Mouse (Mus musculus) A20 (cell line): Measurements from ENCODE around the gene Pef1.

Experiments used
- DNase-seq: peaks from one replicate; pipeline ENCODE4 v3.0.0-alpha.2; 2011; ENCODE audit warnings: low read depth, low spot score

The Pef1 gene

GRCm38 (mm10) chr4:130138441-130139213, 36.3 kb downstream of the Pef1 start:
- DNase-seq, result peak; percentile 61

GRCm38 (mm10) chr4:130139214-130139492, 36.8 kb downstream of the Pef1 start, which contains the start of gene Hcrtr1:
Hcrtr1 (minus strand) TSS chr4:130139359.
- no peak for DNase-seq

GRCm38 (mm10) chr4:130140992-130141402, 38.6 kb downstream of the Pef1 start:
- DNase-seq, result no peak

GRCm38 (mm10) chr4:130141786-130142185, 39.4 kb downstream of the Pef1 start:
- DNase-seq, result no peak

DNA sequence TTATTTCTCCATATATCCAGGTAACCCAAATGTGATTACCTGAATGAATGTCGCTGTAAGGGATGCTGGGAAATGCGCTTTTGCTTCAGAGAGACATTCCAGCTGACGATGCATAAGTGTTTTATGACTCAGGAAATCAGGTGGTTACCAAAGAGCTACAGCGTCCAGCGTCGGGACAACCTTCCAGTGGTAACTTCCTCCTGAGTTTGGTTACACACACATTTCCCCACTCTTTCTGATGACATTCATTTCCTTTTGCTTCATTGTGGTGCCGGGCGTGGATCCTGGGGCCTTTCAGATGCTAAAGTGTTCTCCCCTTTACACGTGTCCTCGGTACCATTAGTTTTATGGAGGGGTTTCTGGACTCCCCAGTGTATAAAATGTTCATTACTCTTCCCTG, 46.0 kb downstream of the Pef1 start:
- no peak for DNase-seq

GRCm38 (mm10) chr4:130154250-130154649, 51.9 kb downstream of the Pef1 start:
- no peak for DNase-seq

DNA sequence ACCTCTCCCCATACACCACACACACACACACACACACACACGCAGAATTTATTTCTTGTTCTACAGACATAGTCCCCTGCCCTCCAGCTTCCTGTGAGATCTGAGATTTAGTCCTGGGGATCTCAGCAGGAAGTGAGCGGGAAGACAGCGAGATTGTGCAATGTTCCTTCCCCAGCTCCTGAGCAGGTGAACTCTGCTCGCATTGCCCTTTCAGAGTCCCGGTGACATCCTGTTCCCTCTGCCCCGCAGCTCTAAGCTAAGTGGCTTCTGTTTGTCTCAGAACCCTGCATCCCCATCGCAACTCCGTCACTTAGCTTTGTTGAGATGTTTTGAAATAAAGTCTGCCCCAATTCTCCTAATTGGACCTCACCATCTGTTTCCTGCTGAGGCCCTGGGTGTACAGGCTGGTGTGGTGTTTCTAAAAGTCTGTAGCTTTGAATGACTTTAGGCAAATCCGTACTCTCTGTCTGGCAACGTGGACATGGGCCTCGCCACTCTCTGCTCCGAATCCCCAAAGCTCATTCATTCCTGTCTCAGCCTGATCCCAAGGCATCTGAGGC, 54.5 kb downstream of the Pef1 start:
- no peak for DNase-seq

DNA sequence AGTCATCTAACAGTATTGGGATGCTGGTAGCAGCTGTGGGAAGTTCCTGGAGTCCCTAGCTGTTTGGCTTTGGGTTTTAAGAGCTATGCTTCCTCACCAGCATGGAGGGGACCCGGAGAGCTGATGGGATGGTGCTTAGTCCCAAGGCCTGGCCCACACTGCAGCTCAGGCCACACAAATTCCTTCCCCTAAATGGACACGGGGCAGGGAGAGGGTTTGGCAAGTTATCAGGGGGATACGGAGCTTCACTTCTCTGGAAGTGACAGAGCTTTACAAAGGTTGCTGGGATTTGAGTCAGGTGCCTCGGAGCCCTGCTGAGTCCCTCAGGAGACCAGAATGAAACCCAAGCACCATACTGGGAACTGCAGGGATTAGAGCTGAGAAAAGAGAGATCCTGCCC, 59.0 kb downstream of the Pef1 start:
- no peak for DNase-seq

DNA sequence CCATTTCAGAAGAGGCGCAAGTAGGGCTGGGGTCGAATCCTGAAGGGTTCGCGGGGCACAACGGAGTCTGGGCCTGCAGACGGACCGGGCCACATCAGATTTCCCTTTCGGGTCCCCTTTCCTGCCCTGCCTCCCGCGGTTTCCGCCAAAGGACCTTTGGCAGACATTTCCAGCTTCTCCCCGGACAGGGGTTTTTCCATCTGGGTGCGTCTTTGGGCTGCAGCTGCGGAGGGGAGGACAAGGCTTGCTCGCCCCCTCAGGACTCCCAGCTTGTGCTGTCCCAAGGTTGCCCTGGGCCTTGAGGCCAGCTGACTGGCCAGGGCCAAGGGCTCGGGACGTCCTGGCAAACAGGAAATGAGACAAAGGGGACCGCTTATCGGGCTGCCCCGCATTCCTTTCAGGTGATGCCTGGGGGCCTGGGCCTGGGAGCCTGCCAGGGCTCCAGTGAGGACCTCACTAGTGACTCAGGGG, 61.1 kb downstream of the Pef1 start:
- DNase-seq, result no peak

DNA sequence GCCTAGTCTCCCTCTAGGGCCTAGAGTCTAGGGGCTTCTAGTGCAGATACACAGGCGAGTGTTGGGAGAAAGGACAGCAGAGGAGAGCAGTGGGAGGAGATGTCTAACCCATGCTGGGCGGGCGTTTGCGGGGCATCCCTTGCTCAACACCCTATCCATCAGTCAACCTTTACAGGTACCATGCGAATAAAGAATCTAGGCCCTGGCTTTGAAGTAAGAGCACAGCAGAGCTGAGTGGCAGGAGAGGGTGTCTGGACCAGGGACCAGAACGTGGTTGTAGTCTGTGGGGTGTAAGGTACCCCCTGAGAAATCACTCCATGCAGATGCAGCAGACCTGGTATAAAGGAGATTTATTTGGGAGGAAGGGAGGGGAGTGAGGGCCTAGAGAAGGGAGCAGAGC, 61.8 kb downstream of the Pef1 start:
- no peak for DNase-seq

DNA sequence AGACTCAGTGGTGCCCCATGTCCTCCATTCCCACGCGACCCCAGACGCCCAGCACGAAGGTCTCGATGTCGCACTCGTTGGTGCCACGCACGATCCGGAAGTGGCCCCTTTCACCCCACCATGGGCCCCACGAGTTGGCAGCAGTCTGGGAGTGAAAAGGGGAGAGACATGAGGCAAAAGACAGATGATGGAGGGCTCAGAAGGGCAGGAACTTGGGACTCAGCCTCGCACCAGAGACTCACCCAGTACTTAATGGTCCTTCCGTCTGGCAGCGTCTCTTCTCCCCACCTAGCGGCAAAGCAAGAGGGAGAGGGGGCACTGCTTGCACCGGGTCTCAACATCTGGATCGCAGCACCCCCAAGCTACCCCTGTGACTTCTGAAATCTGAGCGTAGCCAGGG, 63.7 kb downstream of the Pef1 start:
- DNase-seq, result no peak

DNA sequence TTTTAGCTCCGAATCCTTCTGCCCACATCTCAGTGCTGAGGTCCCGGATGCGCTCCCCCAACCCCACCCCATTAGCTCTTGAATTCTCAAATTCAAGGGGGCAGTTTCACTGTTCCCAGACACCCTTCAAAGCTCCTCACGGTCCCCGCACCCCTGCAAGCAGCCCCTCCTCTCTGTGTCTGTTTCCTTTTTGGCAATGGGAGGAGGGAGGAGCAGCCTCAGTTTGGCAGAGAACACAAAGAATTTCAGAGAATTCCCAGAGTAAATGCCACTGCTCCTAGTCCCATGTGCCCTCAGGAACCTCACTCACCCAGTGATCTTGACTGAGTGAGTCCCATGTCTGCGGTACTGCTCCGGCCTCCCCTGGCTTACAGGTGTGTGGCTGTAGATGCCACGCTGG, 64.2 kb downstream of the Pef1 start:
- no peak for DNase-seq

- DNase-seq, result no peak
These were observed 65.0 kb downstream of the Pef1 start for GRCm38 (mm10) chr4:130167321-130167720.

DNA sequence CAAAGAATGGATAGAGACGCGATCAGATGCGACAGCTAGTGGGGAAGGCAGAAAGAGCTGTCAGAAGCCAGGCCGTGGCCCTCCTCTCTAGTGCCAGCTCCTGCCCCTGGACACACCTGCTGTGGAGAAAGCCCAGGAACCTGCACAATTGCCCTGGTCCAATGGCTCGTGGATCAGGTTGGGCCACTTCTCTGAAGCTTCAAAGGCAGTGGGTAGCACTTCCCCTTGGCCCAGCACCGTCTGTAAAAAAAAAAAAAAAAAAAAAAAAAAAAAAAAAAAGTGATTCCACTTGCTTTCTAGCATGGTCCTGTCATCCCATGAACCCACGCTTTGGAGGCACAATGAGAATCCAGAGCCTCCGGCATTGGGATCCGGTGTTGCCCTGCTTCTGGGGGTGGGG, 65.5 kb downstream of the Pef1 start:
- DNase-seq, result no peak

GRCm38 (mm10) chr4:130168280-130169183, 66.2 kb downstream of the Pef1 start:
- no peak for DNase-seq

- no peak for DNase-seq
These were observed 67.1 kb downstream of the Pef1 start for GRCm38 (mm10) chr4:130169411-130169971.

DNA sequence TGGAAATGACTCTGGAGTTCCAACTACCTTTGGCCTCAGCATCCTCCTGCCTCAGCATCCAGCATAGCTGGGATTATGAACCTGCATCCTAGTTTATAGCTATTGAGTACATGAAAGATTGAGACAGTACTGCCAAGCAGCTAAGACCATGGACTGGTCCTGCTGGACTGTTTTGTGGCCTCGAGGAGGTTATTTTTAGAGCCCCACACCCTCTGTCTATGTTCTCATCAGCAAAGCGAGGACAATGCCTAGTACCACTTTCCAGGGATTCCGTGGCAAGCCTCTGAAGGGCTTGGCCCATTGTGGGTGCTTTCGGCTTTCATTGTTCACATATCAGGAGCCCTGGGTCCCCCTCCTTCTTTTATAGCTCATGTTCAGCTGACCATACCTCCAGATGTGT, 68.0 kb downstream of the Pef1 start:
- DNase-seq, result no peak

GRCm38 (mm10) chr4:130171951-130172765, 69.8 kb downstream of the Pef1 start:
- DNase-seq, result no peak

DNA sequence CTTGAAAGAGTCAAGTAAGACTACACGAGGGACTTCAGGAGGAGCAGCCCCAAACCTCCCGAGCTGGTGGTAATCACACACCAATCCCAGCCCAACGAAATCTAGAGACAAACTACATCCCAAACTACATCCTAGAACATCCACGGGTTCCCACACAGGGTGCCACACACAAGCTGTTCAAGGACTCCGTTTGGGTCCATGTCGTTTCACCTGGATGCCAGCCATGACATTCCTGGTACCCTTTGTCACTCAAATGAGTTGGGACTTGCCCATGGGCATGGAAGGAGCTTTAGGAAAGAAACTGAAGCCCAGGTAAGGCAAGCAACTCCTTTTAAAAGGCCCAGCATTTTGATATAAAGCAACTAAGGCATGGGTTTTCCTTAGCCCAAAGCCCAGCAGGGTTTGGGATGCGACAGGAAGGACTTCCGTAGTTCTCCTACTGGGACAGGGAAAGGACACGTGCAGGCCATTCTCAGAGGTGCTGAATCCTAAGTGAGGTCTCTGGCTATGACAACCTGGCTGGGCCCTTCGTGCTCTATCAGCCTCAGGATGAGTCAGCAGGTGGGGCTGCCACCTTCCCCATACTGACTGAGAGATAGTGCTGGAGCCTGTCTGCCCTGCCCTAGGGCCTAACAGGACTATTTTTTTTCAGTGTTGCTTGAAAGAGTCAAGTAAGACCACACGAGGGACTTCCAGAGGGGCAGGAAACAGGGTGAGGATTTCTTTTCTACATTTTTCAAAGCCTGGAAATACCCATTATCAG, 70.9 kb downstream of the Pef1 start:
- DNase-seq, result no peak

GRCm38 (mm10) chr4:130173911-130174311, 71.6 kb downstream of the Pef1 start:
- DNase-seq, result no peak
